Mouse (Mus musculus): Measurements from ENCODE around the gene Blcap. TPM values are rescaled to one million over a fixed set of nuclear protein-coding genes. Genes with fewer than 3 reads are reported as not detected.

Blcap gene
- total RNA-seq, 4 experiments from 2014 or later, result 48.1 to 54.0 (median 50.2) TPM

- no peak for DNase-seq (ENCODE audit: low spot score)
These were observed 11.2 kb downstream of the Blcap start, which contains the start of gene Nnat for GRCm38 (mm10) chr2:157559858-157560257. Gene Nnat (plus strand): TSS chr2:157560078.

- no peak for DNase-seq (ENCODE audit: low spot score)
These were observed 11.6 kb downstream of the Blcap start for GRCm38 (mm10) chr2:157559440-157559839.

GRCm38 (mm10) chr2:157558520-157558919, 12.6 kb downstream of the Blcap start:
- DNase-seq (ENCODE audit: low spot score), result no peak

GRCm38 (mm10) chr2:157558051-157558450, 13.0 kb downstream of the Blcap start:
- no peak for DNase-seq (ENCODE audit: low spot score)

GRCm38 (mm10) chr2:157556074-157556698, 14.9 kb downstream of the Blcap start:
- DNase-seq (ENCODE audit: low spot score), result no peak

- no peak for DNase-seq (ENCODE audit: low spot score)
These were observed 18.8 kb downstream of the Blcap start for GRCm38 (mm10) chr2:157552158-157552886.

GRCm38 (mm10) chr2:157550292-157550691, 20.8 kb downstream of the Blcap start:
- DNase-seq (ENCODE audit: low spot score), result no peak

- no peak for DNase-seq (ENCODE audit: low spot score)
These were observed 24.4 kb downstream of the Blcap start for GRCm38 (mm10) chr2:157546686-157547085.

GRCm38 (mm10) chr2:157544333-157544888, 26.7 kb downstream of the Blcap start:
- DNase-seq (ENCODE audit: low spot score), result no peak

GRCm38 (mm10) chr2:157542415-157542814, 28.7 kb downstream of the Blcap start:
- no peak for DNase-seq (ENCODE audit: low spot score)

- DNase-seq (ENCODE audit: low spot score), result no peak
These were observed 29.4 kb downstream of the Blcap start for GRCm38 (mm10) chr2:157541631-157542030.

- no peak for DNase-seq (ENCODE audit: low spot score)
These were observed 30.0 kb downstream of the Blcap start for GRCm38 (mm10) chr2:157540953-157541569.

GRCm38 (mm10) chr2:157540073-157540952, 30.8 kb downstream of the Blcap start:
- peak; percentile 66 for DNase-seq (ENCODE audit: low spot score)

- no peak for DNase-seq (ENCODE audit: low spot score)
These were observed 34.0 kb downstream of the Blcap start for GRCm38 (mm10) chr2:157537118-157537517.

GRCm38 (mm10) chr2:157536476-157537081, 34.5 kb downstream of the Blcap start:
- DNase-seq (ENCODE audit: low spot score), result no peak

- DNase-seq (ENCODE audit: low spot score), result no peak
These were observed 36.9 kb downstream of the Blcap start for GRCm38 (mm10) chr2:157534163-157534562.

- no peak for DNase-seq (ENCODE audit: low spot score)
These were observed 39.2 kb downstream of the Blcap start for GRCm38 (mm10) chr2:157531681-157532426.

GRCm38 (mm10) chr2:157530056-157530955, 40.8 kb downstream of the Blcap start:
- DNase-seq (ENCODE audit: low spot score), result no peak

- DNase-seq (ENCODE audit: low spot score), result no peak
These were observed 48.5 kb downstream of the Blcap start for GRCm38 (mm10) chr2:157522556-157522955.
